Mouse (Mus musculus) CD4-positive helper T cell, adult 2 months (primary cell): ENCODE results near the gene Gpr142.
A peak's percentile ranks its signal among the peaks of the same experiment; 100 is the strongest.

Source experiments
- DNase-seq: peaks from one replicate; pipeline ENCODE4 v3.0.0-alpha.2; 2012; ENCODE audit warnings: low read depth, missing footprints, low spot score

Gpr142 gene

DNA sequence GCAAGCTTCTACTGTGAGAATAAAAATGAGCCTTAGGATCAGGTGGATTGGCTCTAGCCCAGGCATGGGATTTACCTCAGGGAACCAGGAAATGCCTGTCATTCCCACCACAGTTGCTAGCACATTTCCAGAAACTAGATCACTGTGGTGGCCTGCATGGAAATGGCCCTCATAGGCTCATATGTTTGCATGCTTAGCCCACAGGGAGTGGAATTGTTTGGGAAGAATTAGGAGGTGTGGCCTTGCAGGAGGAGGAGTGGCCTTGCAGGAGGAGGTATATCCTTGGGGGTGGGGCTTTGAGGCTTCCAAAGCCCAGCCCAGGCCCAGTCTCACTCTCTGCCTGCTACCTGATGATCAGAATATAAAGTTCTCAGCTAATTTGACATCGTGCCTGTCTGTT is 3.2 kb downstream of the Gpr142 start:
- DNase-seq, result no peak

DNA sequence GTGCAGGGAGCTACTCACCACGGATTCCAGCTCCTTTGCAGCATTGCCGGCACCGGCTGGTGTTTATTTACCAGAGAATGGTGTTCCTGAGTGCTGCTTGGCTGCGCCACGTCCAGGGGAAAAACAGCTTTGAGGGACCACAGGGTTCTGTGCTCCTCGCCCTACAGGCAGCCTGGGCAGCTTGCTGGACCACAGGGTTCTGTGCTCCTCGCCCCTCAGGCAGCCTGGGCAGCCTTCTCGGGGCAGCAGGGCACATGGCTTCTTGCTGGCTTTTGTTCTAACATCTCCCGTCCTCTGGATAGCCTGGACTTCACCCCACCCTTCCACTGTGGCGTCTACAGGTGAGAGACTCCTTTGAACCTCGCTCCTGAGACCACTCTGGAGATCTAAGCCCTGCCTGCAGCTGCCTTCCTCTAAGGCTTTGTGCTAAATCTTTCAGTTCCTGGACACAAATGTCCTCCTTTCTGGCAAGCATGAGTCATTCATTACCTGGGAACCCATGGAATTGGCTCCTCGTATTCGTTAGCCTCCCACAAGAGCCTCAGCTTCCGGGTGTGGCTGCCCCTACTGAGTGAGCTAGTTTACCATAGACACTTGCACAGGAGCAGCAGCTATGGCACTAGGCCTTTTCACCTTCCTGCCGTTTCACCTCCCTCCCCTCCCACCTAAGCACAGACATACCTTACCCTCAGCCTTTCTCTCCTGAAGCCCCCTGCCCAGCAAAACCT is 4.0 kb downstream of the Gpr142 start:
- DNase-seq, result no peak

DNA sequence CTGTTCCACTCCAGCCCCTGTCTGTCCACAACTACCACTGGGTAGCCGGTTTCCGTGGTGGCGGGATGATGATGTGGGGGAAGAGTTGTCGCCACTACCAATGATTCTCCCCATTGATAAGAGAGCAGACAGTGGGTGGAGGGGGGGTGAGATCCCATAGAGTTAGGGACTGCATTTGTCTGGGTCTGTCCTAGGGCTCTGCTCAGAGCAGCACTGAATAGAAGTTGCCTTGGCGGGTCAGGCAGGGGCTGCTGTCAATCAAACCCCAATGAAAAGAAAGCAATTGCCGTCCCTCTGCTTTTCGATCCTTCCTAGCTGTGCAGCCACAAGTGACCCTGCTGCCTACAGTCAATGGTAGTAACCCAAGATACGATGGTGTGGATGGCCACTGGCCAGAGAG is 5.3 kb downstream of the Gpr142 start:
- no peak for DNase-seq

DNA sequence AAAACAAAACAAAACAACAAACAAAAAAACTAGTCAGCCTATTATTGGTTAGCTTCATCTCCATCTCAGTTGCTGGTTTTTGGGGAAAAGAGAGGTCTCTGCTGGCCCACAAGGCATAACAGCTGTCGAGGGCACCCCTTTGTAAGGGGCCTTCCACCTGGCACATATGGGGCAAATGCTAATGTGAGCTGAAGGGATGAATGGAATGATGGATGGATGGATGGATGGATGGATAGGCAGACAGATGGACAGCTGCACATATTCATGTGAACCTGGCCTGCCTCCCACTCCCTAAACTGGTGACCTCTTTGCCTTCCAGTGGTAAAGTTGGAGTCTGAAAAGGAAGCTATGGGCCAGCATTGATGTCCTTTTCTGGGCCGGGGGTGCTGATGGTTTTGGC is 8.3 kb downstream of the Gpr142 start:
- no peak for DNase-seq

DNA sequence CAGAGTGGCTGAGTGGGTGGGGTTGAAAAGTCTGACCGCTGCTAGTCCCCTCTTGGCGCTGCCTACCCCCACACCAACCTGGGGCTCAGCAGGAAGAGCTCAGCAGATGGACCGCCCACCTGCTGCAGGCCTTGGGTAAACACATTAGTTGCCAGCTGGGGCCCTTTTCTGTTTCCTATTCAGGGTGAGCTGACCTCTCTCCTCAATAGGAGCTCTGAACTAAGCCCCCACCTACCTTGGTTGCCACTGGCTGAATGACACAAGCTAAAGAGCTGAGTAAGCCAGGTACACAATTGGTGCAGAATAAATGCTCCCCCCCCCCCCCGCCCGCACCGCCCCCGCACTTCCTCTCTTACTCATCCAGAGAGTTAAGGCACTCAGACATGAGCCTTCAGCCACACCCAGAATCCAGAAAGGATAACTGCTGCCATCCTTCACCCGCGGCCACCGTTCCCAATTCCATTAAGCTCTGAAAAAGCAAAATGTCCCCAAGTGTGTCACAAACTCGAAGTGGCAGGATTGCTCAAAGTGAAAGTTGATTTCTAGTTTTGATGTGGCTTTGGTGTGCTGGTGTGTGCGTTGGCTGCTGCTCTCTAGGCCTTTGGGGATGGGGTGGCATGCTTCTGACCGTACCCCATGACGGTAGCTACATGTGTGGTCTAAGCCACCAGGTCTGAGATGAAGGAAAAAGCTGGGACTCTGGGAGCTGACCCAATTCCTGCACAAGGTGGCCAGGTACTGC is 9.1 kb downstream of the Gpr142 start:
- DNase-seq, result peak; percentile 76

DNA sequence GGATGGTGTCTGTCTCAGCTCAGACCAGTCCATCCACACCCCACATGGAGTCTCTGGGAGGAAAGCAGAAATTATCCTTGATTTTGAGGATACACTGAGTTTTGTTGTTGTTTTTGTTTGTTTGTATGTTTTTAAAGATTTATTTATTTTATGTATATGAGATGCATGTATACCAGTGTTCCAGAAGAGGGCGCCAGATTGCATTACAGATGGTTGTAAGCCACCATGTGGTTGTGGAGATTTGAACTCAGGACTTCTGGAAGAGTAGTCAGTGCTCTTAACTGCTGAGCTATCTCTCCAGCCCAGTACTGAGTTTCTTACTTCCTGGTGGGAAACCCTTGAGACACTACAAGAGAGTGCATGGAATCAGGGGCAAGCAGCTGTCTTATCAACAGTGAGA is 10.6 kb downstream of the Gpr142 start:
- DNase-seq, result no peak

DNA sequence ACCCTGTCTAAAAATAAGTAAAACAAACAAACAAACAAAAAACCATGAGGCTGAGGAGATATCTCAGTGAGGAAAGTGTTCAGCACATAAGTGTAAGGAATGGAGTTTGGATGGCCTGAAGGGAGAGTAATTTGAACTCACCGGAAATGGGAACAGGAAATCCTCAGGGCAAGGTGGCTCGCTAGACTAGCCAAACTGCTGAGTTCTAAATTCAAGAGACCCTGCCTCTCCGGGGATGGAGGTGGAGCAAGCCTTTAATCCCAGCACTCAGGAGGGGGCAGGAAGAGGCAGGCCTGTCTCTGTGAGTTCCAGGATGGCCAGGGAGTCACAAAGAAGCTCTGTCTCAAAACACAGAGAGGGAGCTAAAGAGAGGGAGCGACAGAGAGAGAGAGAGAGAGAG is 11.6 kb downstream of the Gpr142 start:
- DNase-seq, result no peak

DNA sequence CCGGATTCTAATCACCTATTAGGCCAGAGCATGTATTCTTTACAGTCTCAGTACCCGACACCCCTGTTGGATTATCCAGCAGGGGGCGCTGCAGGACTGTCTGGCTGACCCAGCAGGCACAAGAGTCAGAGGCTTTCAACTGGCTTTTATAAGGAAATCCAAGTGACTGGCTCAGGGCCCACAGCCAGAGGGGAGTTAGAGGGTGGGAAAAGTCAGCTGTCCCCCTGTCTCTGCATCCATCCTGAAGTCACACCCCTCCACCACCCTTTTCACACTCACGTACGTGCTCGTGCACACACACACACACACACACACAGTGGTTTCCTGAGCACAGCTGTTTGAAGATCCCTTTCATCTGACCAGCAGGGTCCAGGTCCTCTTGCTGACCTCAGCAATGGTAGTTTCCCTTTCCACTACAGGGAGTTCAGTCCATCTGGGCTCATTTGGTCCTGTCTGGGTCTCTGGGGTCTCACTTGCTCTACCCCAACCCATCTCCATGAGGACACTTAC is 14.1 kb downstream of the Gpr142 start:
- peak; percentile 77 for DNase-seq

DNA sequence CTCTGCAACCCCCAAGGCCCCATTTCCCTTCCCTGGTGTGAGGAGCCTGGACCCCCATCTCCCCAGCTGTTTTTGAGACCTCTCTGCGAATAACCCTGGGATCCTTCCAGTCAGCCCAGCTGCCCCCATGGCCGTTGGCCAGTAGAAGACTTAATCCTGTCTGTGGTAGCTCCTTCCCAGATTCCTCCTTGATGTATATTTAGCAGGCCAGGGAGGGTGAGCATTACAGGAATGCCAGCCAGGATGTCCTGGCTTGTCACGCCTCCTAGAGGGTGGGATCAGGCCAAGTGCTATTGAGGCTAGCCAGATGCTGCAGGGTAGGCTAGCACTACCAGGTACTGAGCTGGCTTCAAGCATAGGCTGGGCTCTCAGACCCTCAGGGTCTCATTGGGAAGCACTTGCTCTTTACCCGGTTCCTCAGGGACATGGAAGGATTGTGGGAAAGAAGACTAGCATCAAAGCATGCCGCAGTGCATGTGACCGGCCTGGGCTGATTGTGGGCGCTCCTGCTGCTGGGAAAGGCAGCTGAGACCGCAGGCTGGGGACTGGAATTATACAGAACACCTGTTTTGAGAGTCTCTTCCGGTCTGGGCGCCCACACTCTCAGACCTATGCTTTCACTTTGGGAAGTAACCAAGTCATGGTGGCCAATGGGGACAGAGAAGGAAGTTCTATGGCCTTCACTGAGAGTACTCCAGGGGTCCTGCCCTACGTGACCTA is 16.3 kb downstream of the Gpr142 start:
- no peak for DNase-seq

DNA sequence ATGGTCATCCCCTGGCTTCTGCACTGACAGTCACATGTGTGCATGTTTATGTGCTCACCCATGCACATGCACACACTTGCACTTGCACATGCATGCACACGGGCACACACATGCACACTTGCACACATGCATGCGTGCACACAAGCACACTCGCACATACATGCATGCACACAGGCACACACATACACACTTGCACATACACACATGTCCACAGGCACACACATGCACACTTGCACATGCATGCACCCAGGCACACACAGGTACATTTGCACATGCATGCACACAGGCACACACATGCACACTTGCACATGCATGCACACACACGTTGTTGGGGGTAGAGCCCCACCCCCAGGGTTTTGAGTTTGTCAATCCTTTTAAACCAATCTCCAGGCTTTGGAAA is 18.2 kb downstream of the Gpr142 start:
- DNase-seq, result no peak

DNA sequence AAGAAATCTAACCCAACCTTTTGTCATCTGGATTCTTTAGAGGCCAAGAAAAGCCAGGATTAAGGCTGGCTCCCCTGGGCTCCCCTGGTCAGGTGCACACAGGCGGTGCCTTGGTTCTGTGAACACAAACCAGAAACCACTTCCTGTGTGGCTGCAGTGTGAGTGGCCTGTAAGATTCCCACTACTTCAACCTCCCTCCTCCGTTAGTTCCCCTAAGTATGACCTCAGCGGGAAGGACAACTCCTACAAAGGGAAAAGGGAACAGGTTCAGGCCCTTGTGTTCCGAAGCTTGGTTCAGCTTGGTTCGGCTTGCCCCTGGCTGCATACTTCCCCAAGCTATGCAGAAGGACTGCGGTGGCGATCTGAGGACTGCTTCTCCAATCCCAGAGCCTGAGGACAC is 19.5 kb downstream of the Gpr142 start:
- no peak for DNase-seq

DNA sequence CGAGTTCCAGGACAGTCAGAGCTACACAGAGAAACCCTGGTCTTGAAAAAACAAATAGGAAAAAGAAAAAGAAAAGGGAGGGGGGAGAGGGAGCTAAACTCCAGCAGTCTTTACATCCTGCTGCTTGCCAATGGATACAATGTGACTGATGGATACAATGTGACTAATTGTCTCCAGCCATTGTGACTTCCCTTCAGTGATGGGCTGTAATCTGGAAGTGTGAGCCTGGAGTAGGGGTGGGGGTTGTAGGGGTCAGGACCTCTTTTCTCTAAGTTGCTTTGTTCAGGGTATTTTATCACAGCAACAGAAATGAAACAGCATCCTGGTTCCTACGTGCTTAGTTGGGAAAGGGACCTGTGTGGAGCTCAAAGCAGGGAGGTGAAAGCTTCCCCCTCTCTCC is 20.4 kb downstream of the Gpr142 start:
- no peak for DNase-seq

DNA sequence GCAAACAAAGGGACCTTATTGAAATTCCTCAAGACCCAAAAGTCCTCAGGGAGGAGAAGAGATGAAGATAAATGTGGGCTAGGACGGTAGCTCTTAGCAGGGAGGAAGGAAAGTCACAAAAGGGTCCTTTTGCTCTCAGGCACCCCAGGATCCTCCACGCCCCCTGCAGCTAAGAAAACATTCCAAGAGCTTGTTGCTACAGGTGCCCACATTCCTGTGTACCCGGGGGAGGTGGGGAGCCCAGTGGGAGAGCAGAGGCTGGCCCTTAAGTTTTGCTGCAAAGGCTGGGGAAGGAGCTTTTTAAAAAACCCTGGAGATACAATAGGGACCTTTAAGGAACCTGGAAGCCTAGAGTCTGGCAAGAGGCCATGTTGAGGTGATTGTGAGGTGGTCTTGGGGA is 21.7 kb downstream of the Gpr142 start:
- no peak for DNase-seq

DNA sequence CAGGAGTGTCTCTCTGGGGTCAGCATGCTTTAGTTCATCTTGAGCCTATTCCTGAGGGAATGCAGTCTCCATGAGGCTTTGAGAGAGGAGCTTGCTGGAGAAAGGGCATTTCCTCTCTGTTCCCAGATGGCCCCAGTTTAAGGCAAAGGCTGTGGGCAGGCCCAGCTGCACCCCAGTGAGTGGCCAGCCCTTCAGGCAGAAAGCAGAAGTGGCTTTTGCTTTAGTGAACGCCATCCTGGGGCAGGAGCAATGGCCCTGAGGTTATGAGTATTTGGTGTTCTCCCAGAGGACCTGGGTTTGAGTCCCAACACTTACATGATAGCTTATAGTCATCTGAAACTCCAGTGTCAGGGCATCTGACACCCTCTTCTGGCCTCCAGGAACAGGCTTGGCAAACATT is 22.6 kb downstream of the Gpr142 start:
- DNase-seq, result no peak

DNA sequence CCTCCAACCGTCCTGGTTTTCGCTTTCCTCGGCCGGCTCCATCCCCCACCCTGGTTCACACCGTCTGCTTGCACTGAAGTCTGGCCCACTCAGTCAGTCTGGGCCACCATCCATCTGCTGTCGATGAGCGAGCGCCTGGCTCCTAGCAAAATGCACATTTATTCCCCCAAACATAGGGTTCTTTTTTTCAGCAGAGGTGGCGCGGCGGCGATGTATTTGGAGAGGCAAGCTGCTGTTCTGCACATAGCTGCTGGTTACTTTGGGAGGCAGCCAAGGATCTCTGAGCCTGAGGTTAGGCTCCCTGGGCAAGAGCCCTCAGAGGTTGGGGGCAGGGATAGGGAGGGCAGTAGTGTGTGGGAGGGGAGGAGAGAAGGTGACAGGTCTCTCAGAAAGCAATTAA is 24.0 kb downstream of the Gpr142 start:
- no peak for DNase-seq

DNA sequence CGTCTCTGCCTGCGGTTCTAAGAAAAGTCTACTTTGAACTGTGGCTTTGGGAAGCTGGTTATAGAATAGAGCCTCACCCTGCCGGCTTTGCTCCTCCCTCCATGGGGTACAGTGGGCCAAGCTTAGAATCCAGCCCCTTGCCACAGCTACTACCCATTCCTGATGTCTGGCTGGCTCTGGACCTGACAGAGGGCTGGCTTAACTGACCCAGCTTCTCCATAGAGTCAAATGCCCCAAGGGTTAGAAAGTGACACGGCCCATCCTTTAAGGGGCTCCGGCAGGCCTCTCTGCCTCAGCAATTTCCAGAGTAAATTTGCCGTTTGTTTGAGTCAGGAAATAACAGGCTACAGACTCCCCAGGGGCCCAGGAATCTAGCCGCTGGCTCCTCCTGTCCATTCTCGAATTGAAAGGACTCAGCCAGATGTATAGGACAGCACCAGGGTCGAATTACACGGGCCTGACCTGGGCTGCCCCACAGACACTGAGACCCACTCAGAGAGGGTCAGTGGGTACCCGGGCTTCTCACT is 24.5 kb downstream of the Gpr142 start:
- no peak for DNase-seq

DNA sequence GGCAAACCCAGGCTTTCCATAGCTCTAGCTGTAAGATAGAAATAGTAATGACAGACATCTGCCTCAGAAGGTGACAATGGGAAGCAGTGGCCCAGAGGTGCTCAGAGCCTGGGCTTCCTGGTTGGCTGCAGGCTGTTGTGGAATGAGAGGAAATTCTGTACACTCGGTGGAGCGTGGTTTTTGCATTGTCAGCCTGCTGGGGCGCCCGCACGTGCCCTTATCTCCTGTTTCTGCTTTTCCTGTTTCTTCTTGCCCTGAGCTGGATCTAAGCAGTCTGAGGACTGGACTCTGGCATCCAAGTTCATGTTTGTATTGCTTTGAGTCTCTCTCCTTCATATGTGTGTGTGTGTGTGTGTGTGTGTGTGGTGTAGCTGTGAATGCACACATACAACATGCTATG is 28.0 kb downstream of the Gpr142 start:
- no peak for DNase-seq

DNA sequence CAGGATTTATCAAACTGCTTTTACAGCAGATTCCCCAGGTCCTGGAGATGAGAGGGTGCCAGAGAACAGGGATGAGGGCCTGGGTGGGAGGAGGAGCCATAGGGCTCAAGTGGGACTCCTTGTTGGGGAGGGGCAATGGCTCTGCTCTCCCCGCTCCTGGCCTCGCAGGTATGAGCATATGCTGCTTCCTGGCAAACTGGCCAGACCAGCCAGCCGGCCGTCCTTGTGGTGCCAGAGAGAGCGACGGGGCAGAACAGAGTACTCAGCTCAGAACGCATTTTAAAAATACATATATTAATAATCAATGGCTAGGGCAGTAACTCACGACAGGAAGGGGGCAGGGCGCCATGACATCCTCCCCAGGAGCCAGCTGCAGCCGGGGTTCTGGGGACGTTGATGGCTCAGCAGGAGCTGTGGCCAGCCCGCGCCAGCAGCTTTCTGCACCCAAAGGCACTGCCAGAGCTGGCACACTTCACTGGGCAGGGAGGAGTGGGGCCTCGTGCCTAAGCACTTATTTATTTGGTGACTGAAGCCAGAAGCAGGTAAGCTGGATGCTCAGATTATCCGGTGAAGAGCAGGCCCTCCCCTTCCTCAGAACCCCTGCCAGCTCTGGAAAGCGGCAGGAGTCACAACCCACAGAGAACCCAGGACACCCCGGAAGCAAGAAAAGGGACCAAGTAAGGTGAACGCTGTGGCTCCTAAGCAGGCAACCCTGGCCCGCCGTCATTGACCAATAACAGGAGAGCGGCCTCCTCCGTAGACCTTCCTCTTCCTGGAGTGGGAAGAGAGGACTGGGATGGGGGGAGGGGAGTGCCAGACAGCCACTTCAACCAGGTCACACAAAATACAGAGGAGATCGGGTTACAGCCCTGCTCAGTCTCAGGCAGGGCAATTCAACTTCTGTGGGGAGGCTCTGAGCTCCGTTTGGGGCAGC is 31.0 kb downstream of the Gpr142 start:
- DNase-seq, result no peak

DNA sequence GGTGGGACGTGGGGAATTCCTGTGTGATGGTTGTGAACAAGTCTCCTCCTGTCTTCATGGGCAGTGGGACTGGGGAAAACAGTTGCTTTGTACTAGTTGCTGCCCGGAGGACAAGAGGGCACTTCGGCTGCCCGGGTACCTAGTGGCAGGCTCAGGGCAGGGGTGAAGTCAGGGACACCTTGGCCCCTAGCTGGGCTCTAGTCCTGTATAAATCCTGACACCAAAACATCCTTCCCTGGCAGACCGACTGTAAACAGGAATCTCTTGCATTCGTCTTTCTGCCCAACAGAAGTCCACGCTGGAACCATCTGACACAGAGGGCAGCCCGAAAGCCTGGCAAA is 31.7 kb downstream of the Gpr142 start:
- DNase-seq, result no peak

DNA sequence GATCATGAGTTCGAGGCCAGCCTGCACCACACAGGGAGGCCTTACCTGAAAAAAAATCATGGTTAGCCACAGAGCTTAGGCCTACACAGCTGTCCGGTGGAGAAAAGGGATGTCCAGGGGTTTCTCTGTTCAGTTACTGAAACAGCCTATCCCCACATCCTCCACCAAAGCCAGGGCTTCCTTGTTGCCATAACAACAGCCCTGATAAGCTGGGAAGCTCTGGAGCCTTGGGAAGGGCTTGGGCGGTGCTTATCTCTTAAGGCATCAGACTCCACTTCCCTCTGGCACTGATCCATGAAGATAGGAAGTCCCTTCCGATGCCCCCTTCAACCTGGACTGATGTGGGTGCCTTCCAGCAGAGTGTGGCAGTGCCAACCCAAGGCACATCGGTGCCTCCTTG is 34.4 kb downstream of the Gpr142 start:
- no peak for DNase-seq

DNA sequence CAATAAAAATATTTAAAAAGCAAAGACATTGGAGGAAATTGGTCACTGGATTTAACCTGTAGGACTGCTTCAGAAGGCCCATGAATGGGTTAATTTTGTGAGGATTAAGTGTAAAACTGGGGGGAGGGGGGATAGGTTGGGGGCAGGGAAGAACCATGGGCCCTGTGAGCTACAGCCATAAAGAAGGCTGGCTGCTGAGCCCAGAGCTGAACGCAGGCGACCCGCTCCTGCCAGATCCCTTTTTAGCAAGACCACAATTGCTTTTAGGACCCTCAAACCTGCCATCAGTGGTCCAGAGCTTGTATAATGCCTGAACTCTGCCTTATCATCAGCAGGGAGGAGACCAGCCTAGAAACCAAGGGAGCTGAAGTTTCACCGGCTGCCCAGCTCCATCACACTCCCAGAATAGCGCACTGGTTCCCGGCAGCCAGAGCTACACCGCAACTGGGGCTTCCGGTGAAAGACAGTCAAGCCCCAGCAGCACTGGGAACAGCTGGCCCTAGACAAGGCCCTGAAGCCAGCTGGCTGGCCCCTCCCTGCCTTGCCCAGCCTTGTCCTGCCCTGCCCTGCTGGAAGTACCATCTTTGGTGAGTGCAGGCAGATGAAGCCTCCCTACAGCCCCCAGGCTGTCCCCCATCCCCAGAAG is 45.2 kb downstream of the Gpr142 start:
- no peak for DNase-seq
